Mouse (Mus musculus): ENCODE measurements at regions not wholly inside any gene's neighbourhood (a gene's known extent, or its start where the extent isn't known, plus 50 kb on each side); places are given as distances from the start of the nearest gene placed in this dataset.

GRCm38 (mm10) chr10:38147421-38147820, 674.2 kb downstream of the Rfpl4b start:
- no peak for DNase-seq

DNA sequence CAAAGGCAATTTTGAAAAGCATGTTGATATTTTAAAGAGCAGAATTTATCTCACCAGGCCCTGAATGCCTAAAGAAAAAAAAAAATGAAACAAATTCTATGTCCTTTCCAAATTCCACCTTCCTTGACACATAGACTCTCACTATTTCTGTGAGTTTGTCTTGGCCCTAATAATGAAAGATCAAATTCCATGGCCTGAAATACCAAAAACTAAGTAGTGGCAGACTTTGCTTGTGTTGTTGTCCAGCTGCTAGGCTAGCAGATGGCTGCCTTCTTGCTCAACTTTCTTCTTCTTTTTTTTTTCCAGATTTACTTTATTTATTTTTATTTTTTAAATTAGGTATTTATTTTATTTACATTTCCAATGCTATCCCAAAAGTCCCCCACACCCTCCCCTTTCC, 682.4 kb downstream of the Rfpl4b start:
- no peak for DNase-seq

DNA sequence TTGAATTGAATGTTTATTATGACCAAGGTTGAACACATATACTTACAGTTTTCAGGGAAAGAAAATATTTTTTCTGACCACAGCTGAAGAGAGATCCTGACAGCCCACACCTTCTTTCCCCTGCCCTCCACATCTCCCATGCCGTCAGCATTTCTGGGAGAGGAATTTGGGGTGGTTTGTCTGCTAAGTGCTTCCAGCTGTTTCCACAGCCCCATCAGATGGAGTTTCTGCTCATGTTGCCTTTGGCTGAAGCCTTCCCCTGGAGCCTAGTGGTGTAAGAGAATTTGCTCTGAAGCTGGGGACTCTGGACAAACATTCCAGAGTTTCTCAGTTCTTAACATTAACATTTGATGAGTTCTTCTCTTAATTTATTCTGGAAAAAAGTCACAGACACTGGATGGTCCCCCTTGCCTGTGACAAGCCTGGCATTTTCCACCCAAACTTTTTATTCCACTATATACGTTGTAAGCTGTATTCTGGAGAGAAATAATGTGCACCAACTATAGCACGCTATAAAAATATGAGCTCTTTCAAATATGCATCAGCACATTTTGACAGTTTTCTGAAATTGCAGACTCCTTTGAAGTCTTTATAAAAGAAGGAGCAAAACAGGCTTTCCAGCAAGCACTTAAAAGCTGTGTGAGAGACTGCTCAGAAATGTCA, 699.5 kb downstream of the Rfpl4b start:
- DNase-seq: no peak

DNA sequence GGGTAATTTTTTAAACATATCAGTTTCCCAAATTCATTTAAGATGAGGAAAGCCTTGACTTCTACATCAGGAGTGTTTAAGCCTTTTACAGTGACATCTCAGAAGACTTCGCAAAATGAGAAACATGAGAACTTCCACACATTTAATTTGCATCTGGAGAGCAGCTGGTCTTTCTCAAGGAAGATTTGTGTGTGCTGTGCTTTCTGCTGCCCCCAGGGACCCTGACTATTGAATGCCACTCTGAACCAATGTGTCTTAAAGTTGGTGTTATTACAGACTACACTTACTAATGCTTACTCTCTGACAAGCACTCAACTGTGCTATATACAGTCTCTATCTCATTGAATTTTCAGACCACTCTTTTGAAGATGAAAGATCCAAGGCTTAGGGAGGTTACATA, 703.0 kb downstream of the Rfpl4b start:
- no peak for DNase-seq

GRCm38 (mm10) chr10:38116516-38116915, 705.1 kb downstream of the Rfpl4b start:
- no peak for DNase-seq

DNA sequence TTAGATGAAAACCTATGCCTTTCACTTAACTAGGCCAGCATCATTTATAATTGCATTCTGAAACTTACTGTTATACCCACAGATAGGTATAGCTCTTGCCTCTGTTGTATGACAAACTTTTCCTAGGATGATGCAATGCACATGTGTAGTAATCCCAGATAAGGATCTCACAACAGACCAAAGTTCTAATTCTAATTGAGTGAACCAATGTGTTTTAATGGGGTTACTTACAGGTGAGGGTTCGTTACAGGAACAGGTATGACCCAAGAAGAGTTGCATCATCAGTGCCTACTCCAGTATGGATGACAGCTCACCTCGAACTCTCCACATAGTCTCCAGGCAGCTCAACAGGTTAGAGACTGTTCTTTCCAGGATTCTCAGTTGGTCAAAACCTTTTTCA, 707.4 kb downstream of the Rfpl4b start:
- no peak for DNase-seq

- DNase-seq: no peak
Measured at GRCm38 (mm10) chr10:38108591-38108990, 713.0 kb downstream of the Rfpl4b start.

GRCm38 (mm10) chr10:38103570-38103969, 718.0 kb downstream of the Rfpl4b start:
- no peak for DNase-seq

DNA sequence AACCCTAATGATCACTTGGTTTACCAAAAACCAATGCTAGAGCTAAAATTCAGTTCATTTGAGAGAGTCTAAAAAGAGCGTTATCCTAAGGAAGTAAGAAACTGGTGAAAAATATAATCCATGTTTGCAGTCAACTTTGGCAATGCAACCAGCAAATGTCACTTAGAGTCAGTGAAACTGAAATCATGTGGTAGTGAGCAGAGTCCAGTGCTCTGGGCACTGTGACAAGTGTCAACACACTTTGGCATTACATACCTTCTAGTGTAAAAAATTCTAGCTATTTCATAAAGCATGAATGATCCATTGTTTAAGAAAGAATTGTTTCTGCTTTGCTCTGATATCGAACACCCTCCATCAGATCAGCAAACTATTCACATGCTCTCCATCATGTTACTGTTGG, 743.1 kb downstream of the Rfpl4b start:
- no peak for DNase-seq

GRCm38 (mm10) chr10:38072394-38072793, 749.2 kb downstream of the Rfpl4b start:
- no peak for DNase-seq

DNA sequence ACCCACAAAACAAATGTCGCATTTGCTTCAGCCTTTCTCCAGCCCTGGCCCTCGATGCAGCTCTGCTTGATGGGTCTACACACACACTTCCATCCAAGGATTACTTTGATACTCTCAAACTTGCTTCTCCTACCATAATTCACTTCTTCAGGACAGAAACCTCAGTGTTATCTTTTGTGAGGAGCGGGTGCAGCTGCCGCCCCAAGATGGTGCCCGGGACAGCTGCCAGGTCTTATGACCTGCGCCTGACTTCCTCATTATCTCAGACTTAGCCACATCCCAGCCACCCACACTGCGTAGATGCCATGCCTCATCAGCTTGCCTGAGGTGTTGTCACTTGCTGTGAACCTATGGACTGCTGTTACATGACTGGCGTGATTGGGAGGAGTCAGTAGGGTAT, 762.5 kb downstream of the Rfpl4b start:
- DNase-seq: no peak

DNA sequence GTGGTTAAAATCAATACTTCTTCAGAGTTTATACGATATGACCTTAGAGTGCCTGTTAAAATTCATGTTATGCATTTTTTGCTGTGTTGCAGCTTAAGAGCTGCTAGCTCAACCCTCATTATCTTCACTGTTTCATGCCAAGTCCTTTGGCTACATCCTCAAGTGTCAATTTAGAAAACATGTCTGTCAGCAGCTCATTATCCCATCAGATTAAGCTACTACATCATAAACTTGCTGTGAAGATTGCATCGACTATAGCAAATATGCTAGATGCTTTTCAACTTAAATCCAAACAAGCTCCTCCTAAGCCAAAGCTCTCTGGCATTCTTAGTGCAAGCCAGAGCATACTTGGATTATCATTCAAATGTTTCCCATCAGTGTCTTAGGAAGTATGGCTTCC, 811.1 kb downstream of the Rfpl4b start:
- no peak for DNase-seq

DNA sequence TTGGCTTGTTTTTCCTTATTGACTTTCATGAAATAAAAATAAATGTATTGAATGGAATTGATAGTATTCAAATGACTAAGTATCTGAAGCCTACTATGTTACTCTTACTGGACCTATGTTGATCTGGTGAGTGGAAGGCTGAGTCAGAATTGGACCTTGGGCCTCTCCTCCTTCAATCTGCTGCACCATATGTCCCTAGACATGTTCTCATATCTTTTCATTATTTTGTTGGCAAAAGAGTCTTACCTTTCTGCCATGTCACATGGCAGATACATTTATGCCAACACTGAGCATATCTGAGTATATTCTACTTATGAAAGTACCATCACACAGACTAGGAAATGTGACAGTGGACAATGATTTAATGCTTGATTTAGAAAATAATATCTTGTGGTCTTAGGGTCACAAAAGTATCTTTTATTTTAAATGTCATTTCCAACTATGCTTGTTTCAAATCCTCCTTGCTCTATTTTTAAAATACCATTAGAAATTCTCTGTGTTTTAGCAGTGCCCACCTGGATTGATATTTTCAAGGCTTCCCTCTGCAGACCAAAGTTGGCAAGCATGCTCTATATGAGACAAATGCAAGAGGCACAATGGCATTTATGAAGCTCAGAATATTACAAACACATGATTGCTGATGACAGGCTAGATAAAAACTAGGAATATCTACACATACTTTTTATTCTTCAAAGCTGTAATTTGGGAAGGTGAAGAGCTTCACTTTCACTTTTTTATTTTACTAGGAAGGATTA, 825.7 kb downstream of the Rfpl4b start:
- DNase-seq: no peak

DNA sequence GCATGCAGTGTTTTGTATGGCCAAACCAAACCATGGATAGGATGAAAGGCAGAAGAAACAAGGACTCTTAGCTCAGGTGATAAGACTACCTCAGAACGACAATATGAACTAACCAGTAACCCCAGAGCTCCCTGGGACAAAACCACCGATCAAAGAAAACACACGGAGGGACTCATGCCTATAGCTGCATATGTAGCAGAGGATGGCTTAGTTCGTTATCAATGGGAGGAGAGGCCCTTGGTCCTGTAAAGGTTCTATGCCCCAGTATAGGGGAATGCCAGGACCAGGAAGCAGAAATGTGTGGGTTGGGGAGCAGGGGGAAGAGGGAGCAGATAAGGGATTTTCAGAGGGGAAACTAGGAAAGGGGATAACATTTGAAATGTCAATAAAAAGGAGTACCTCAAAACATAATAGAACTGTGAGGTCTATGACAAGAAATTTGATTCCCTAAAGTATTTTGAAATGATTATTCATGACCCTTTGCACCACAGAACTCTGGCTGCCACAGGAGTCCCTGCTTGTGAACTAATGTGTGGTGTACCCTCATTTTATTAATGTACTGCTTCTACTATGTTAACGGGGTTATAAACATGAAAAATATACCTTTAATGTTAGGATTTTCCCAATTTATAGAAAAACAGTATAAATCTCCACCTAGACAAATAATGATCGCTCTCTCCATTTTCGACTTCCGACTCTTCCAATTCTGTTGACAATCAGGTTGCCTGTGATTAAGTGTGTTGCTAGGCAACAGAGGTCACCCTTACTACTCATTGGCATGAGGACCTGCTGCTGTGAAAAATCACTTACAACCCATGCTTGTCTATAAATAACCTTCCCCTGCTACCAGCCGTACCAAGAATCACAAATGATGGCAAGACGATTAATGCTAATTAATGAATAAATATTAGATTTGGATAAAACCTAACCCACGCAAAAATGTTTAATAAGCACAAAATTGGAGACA, 833.0 kb downstream of the Rfpl4b start:
- DNase-seq: no peak

DNA sequence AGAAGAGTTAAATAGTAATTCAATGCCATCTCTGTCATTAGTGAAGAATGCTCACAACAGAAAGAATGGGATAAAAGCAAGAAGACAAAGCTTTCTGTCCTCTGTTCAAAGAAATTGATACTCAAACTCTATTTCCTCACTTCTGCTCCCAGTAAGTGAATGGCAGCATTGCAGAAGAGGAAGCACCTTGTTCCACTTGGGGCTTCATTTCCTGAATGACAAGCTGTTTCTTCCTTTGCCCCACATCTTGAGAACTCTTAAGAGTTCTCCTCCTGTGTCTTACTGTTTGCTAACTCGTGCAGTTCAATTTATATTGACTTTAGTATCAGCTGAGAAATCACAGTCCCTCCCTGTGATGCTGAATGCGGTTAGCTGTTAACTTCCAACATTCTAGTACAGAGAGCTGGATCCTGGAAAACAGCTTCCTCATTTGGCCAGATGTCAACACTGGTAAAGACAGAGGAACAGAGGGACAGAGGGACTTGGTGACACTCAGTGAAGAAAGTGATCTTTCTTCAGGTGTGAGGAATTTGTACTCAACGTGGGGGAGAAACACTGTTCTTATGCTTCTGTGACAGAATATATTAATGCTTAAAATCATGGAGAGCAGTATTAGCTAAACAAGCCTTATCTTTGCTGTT, 840.3 kb upstream of the Marcks start:
- no peak for DNase-seq

DNA sequence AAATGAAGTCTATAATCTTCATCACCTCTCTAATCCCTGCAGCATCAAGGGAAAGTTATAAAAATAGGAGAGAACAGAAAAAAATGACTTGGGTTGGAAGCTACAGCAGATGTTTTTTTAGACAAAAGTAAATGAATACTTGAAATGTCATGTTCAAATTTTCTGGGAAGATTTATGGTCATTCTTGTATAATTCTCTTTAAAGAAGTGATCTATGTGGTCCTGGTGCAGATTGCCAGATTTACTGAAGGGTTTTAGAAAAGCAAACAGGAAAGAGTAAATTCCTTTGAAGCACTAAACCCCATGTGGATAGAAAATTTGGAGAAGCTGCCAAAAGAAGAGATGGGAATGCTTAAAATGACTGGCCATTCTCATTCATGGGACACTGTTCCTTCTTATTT, 821.3 kb upstream of the Marcks start:
- DNase-seq: no peak

DNA sequence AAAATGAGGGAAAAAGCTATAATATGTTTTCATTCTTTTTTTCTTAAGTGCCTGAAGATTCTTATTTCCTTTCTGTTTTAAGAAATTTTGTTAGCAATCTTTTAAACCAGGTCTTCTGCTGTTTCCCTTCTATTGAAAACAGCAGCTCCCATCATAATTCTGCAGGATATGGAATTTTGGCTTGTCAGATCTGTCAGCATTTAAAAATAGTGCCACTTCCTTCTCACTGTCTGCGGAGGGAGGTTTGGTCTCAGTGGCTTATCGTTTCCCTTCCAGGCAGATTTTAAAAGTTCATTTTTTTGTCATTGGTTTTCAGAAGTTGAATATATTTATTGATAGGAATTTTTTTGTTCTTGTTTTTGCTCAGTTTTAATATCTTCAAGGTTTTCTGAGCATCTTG, 776.1 kb upstream of the Marcks start:
- DNase-seq: no peak

DNA sequence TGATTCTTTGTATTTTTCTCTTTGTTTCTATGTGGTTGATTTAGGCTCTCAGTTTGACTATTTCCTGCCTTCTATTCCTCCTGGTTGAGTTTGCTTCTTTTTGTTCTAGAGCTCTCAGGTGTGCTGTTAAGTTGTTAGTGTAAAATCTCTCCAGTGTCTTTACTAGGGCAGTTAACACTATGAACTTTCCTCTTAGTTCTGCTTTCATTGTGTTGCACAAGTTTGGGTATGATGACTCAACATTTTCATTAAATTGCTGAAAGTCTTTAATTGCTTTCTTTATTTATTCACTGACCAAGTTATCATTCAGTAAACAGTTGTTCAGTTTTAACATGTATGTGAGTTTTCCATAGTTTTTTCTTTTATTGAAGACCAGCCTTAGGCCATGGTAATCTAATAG, 772.9 kb upstream of the Marcks start:
- no peak for DNase-seq

DNA sequence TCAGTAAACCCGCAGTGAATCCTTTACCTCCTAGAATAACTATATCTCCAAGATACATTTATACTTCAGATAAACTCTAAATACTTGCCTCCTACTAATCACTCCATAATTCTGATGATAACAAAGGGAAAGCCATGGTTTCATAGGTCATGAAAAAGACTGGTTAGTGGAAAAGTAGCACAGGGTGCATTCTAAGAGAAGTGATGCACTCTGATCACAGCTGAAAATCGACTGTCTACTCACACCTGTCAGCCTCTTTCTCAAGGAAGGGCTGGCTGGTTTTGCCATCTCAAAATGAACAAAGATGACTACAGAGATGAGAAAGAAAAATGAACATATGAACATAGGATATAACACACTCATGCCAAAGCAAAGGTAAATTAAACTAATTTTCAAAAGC, 769.6 kb upstream of the Marcks start:
- DNase-seq: no peak

DNA sequence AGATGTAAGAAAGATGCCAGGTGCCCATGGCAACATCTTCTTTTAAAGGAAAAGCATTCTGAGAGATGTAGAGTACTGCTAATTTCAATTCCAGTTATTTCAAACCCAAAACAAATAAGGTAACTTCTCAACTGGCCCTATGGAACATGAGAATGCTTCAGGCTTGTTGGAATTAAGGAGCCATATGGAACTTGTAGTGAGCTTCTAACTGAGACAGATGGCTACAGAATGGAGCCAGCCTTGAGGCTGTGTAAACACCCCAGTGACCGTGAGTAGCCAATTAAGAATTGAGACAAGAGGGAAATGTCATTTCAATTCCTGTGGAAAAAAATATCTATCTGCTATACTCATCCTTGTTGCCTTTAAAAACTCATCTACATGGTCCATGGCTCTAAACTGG, 769.0 kb upstream of the Marcks start:
- DNase-seq: no peak

DNA sequence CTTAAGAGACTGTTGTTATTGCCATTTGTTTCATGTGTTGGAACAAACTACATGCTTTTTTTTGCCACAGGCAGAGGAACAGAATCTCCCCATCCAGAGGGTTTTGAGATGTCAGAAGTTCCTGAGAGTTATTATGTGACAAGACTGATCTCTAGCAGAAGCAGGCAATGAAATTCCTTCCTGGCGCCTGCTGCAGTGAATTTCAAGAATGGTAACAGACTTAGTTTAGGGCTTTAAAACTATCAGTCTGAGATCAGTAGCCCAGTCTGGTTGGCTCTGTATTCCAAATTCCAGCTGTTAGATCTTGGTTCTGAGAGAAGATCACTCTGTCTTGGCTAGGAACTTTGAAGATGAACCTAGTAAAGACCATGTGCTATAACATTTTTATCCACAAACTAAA, 749.2 kb upstream of the Marcks start:
- no peak for DNase-seq

DNA sequence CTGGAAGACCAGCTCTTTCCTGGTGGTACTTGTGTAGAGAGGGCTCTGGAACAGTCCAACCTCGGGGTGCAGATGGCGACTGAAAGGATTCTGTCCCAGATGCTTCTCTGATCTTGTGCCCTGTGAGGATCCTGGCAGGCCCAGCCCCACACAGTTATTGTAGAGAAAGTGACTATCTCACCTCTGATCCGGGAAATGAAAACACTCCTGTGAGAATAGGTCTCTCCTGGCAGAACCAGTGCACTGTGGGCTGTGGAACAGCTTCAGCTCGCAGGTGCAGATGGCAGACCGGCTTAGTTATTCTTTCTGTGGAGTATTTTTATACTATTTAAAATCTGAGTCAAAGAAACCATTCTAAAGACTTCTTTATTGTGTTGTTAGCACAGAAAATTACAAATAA, 742.1 kb upstream of the Marcks start:
- no peak for DNase-seq

DNA sequence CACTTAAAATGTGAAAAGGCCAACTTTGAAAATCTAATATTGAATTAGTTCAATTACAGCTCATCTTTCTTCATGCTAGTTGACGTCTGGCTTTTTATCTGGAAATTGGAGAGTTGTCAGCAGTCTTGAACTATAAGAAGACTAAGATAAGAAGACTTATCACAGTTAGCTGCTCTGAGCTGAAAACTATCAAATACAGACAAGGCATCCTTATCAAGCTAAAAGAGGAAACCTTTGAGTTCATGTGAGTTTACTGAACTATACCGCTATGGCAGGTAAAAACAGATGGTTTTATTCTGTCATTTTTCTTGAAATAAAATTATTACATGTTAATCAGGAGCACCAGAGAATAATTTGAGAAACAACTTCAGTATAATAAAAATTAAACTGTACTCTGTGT, 735.2 kb upstream of the Marcks start:
- DNase-seq: no peak

Measured in B cell, adult 2 months (primary cell).